Mouse (Mus musculus) lung, adult 2 months (tissue): ENCODE measurements around the gene Cpvl.

Source experiments
- CTCF ChIP-seq: fragments of 200-500 bp; IDR thresholded peaks from 2 replicates; pipeline ENCODE4 v1.5.1; 2011; ENCODE audit warnings: mild to moderate bottlenecking, low read length, control low read depth; ENCODE audit not compliant: insufficient read depth
- POLR2A ChIP-seq: fragments of 200-500 bp; IDR thresholded peaks from 2 replicates; pipeline ENCODE4 v1.6.1; 2011; ENCODE audit warnings: low read depth, mild to moderate bottlenecking, control low read depth, low read length, borderline replicate concordance; ENCODE audit errors: extremely low read depth

DNA sequence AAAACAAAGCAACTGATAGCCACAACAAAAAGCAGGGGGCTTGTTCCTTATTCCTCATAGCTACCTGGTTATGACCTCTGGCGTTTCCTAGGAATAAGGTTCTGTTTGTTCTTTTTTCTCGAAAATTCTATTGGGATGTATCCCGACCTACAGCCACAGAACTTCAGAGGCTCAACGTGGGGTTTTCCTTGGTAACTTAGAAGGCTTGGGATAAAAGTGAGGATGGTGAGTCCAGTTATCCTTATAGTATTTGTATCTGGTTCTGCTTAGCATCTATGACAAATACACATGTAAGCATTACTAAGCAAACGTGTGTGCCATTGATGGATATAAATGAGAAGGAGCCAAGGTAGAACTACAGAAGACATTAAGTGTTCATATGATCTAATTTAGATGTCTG lies at the start of gene Cpvl:
- no peak for TF ChIP-seq CTCF
- TF ChIP-seq POLR2A, result no peak
